Mouse (Mus musculus) activated CD4-positive, CD25-positive, alpha-beta regulatory T cell (primary cell): ENCODE data around the gene Maoa. TPM values are rescaled to one million over a fixed set of nuclear protein-coding genes. Genes with fewer than 3 reads are reported as not detected.

Experiments used
- polyA plus RNA-seq, 2 experiments: library from polyadenylated mRNA; unstranded; fragments of 100-300 nt; shearing (Covaris generic); gene quantifications; one replicate each; pipeline ENCODE4 v1.2.1; 2017

Gene Maoa
- polyA plus RNA-seq = under 1 TPM; 0.29 to 0.36 TPM

GRCm38 (mm10) chrX:16619034-16619929 lies at the start of gene Maoa:
TSS of gene Maoa (plus strand) at chrX:16619698.

Other genes starting within 250 kb of the Maoa start
- gene Cypt1, start 96.8 kb upstream of the Maoa start, polyA plus RNA-seq = not detected
- under 1 TPM in 1 of 2 experiments, not detected in 1; 0.12 TPM for gene Maob, start 197.7 kb downstream of the Maoa start, polyA plus RNA-seq